Mouse (Mus musculus): ENCODE data around the gene Dars2. TPM values are rescaled to one million over a fixed set of nuclear protein-coding genes. Genes with fewer than 3 reads are reported as not detected.
A peak's percentile ranks its signal among the peaks of the same experiment; 100 is the strongest.

The Dars2 gene
- total and polyA plus RNA-seq, 3 experiments, result 13.7 to 25.4 (median 23.0) TPM

DNA sequence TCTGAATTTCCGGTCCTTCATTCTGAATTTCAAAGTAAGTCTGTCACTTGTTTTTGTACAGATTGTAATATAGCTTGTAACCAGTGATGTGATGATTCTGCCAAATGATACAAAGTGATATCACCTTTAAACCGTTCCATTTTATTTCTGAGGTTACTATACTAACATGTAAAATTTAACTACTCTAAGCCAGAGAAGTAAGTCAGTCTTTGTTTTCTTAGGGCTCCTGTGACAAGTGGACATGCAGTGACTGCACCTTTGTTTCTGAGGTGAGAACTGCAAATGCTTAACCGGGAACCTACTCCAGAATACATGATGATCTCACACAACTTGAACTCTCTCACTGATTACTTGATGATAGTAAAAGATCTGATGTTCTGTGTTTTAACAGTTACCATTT, 32.5 kb downstream of the Dars2 start:
- 45% methylated on average over 3 of the region's 3 CpGs for WGBS
- intact Hi-C loops (cut with DNase I), result loop anchor here (10.0 kb wide), 3 partner anchors 157 to 823 kb away; partner anchors contain the start of gene Cacybp
- no peak for DNase-seq
- Histone ChIP-seq H3K27ac (no peak overlapping the region), H3K79me2 (replicated peaks; ENCODE audit: control insufficient read depth, insufficient read depth, low read length) (0 out of 2 replicates have a peak, but pooled peaks cover 2% of the 10 kb centered on the region), H3K4me1 (ENCODE audit: control insufficient read depth, insufficient read depth, low read length) (peaks cover 8% of the 10 kb centered on the region), H3K27me3 (ENCODE audit: control insufficient read depth, insufficient read depth, low read length) (no peaks in the 10 kb centered on the region), H3K36me3 (ENCODE audit: control insufficient read depth, insufficient read depth, low read length) (peaks cover 29% of the 10 kb centered on the region), H3K9ac (ENCODE audit: low read depth, low read length) (no peak overlapping the region), H3K4me3 (no peak overlapping the region)
- no peak for TF ChIP-seq POLR2A (IDR thresholded peaks at IDR 0.05; ENCODE audit: insufficient read depth, low read depth, low read length)

DNA sequence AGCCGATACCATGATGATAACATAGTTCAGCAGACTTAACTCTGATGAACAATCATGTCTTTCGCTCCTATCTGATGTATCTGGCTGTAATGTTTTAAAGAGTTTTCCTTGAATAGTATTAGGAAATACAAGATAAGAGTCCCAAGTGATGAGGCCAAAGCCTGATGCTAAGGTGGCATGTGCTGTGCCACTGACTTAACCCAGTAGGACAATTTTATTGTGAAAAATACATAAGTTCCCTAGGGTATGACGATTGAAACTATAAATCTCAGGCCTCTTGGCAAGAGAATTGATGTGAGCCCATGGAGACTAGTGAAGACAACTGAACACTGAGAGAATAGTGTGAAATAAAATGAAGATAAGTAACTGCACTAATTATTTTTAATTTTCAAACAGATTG, 32.9 kb downstream of the Dars2 start:
- no peak for TF ChIP-seq CTCF (IDR thresholded peaks at IDR 0.05)
- TF ChIP-seq EP300 (IDR thresholded peaks at IDR 0.05; ENCODE audit: insufficient read depth, low read depth, low read length), result no peak
- intact Hi-C loops (cut with DNase I), result loop anchor here (10.0 kb wide), 3 partner anchors 157 to 823 kb away; partner anchors contain the start of gene Cacybp
- DNase-seq, result no peak
- no peak overlapping the region for H3K4me3 ChIP-seq
- 33% methylated on average over 3 of the region's 3 CpGs for WGBS
- H3K27me3 ChIP-seq (ENCODE audit: control insufficient read depth, insufficient read depth, low read length), result no peaks in the 10 kb centered on the region
- 0 out of 2 replicates have a peak, but pooled peaks cover 2% of the 10 kb centered on the region for H3K79me2 ChIP-seq (replicated peaks; ENCODE audit: control insufficient read depth, insufficient read depth, low read length)
- H3K27ac ChIP-seq, result no peak overlapping the region
- H3K36me3 ChIP-seq (ENCODE audit: control insufficient read depth, insufficient read depth, low read length), result peaks cover 29% of the 10 kb centered on the region
- H3K4me1 ChIP-seq (ENCODE audit: control insufficient read depth, insufficient read depth, low read length), result peaks cover 8% of the 10 kb centered on the region
- H3K9ac ChIP-seq (ENCODE audit: low read depth, low read length), result no peak overlapping the region

DNA sequence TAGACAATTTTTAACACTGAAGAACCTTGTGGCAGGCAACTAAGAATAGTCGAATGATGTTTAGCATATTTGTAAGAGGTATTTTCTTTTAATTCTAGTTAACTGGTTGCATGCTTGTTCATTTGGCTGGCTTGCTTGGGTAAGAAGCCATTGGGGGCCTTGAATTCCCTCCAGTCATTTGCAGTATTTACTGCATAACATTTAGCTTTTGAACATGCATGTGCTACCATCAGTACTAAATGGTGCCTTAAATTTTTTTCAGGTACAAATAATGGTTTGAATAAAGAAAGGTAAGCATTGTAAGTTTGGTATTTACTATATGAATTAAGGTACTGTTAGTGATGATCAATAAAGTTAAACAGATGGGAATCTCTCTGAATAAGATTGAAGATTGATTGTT, 33.4 kb downstream of the Dars2 start:
- Histone ChIP-seq H3K79me2 (replicated peaks; ENCODE audit: control insufficient read depth, insufficient read depth, low read length) (0 out of 2 replicates have a peak, but pooled peaks cover 2% of the 10 kb centered on the region), H3K36me3 (ENCODE audit: control insufficient read depth, insufficient read depth, low read length) (peaks cover 29% of the 10 kb centered on the region), H3K9ac (ENCODE audit: low read depth, low read length) (no peak overlapping the region), H3K27me3 (ENCODE audit: control insufficient read depth, insufficient read depth, low read length) (no peaks in the 10 kb centered on the region), H3K4me3 (peak overlapping the region; percentile 74), H3K4me1 (ENCODE audit: control insufficient read depth, insufficient read depth, low read length) (peaks cover 8% of the 10 kb centered on the region), H3K27ac (no peak overlapping the region)
- no peak for TF ChIP-seq CTCF (IDR thresholded peaks at IDR 0.05)
- TF ChIP-seq EP300 (IDR thresholded peaks at IDR 0.05; ENCODE audit: insufficient read depth, low read depth, low read length), result no peak
- no peak for TF ChIP-seq POLR2A (IDR thresholded peaks at IDR 0.05; ENCODE audit: insufficient read depth, low read depth, low read length)
- 7% methylated on average over 1 of the region's 1 CpGs for WGBS
- intact Hi-C loops (cut with DNase I), result loop anchor here (10.0 kb wide), 3 partner anchors 158 to 822 kb away; partner anchors contain the start of gene Cacybp
- no peak for DNase-seq

DNA sequence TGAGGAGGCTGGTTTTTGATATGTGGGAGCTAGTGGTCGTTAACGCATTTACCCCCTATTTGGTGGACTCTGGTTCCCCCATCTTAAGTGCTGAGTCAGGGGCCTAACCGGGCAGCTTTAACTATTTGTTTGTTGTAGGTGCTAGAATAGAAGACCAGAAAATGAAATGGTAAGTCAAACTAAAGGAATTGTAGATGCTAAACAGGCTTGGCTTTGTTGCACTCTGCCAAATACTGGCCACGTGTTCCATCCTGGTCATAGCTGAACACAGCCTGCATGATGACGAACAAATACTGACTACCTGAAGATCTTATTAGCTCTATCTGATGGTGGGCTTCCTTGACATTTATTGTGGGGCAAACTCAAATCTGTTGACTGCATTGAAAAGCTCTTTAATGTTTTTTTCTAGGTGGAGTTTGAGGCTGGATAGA, 34.0 kb downstream of the Dars2 start:
- 0 out of 2 replicates have a peak, but pooled peaks cover 2% of the 10 kb centered on the region for H3K79me2 ChIP-seq (replicated peaks; ENCODE audit: control insufficient read depth, insufficient read depth, low read length)
- H3K27me3 ChIP-seq (ENCODE audit: control insufficient read depth, insufficient read depth, low read length), result no peaks in the 10 kb centered on the region
- DNase-seq, result no peak
- peak overlapping the region; percentile 85 for H3K9ac ChIP-seq (ENCODE audit: low read depth, low read length)
- H3K27ac ChIP-seq, result peak overlapping the region; percentile 97; the same call in 1 of the 2 replicates
- peaks cover 8% of the 10 kb centered on the region for H3K4me1 ChIP-seq (ENCODE audit: control insufficient read depth, insufficient read depth, low read length)
- WGBS, result 2% methylated on average over 5 of the region's 5 CpGs
- peaks cover 29% of the 10 kb centered on the region for H3K36me3 ChIP-seq (ENCODE audit: control insufficient read depth, insufficient read depth, low read length)
- peak overlapping the region; percentile 74 for H3K4me3 ChIP-seq
- intact Hi-C loops (cut with DNase I), result loop anchor here (10.0 kb wide), 3 partner anchors 158 to 822 kb away; partner anchors contain the start of gene Cacybp
- TF ChIP-seq CTCF (IDR thresholded peaks at IDR 0.05), result no peak
- TF ChIP-seq POLR2A (IDR thresholded peaks at IDR 0.05; ENCODE audit: insufficient read depth, low read depth, low read length), result no peak
- TF ChIP-seq EP300 (IDR thresholded peaks at IDR 0.05; ENCODE audit: insufficient read depth, low read depth, low read length), result no peak

DNA sequence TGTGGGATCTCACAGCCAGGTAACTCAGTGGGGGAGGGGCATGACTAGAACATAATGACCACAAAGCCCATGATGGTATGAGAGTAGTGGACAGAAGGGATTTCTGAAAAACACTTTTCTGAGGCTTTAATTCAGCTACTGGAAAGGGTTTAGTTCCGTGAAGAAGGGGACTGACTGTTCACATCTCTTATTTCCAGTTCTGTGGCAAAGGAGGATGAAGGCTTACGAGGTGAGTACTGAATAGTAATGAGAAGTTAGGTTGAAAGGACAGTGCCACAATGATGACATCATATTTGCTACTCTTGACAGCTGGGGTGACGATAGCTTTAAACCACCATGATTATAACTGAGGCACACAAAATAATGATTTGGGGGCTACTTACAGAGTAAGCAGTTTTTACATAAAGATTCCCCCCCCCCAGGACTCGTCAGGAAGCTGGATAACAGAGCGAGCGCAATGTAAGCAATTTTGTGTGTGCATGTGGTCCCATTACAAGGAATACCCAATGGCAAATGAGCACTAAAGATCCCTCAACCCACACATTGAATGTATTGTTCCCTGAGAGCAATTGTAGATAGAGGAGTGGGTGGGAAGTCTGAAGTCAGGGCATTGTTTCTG, 34.6 kb downstream of the Dars2 start:
- peak overlapping the region; percentile 74 for H3K4me3 ChIP-seq
- 7% methylated on average over 6 of the region's 6 CpGs for WGBS
- intact Hi-C loops (cut with DNase I), result loop anchor here (2.0 to 10.0 kb wide), 4 partner anchors 35 to 821 kb away; partner anchors contain the start of genes Cacybp, Cenpl and Dars2
- TF ChIP-seq POLR2A (IDR thresholded peaks at IDR 0.05; ENCODE audit: insufficient read depth, low read depth, low read length) (peak; percentile 14; the same call in 1 of the 2 replicates), CTCF (IDR thresholded peaks at IDR 0.05) (no peak), EP300 (IDR thresholded peaks at IDR 0.05; ENCODE audit: insufficient read depth, low read depth, low read length) (no peak)
- peaks cover 29% of the 10 kb centered on the region for H3K36me3 ChIP-seq (ENCODE audit: control insufficient read depth, insufficient read depth, low read length)
- H3K27me3 ChIP-seq (ENCODE audit: control insufficient read depth, insufficient read depth, low read length), result no peaks in the 10 kb centered on the region
- peak overlapping the region; percentile 85 for H3K9ac ChIP-seq (ENCODE audit: low read depth, low read length)
- H3K27ac ChIP-seq, result peak overlapping the region; percentile 97
- peaks cover 8% of the 10 kb centered on the region for H3K4me1 ChIP-seq (ENCODE audit: control insufficient read depth, insufficient read depth, low read length)
- DNase-seq, result no peak
- H3K79me2 ChIP-seq (replicated peaks; ENCODE audit: control insufficient read depth, insufficient read depth, low read length), result 0 out of 2 replicates have a peak, but pooled peaks cover 2% of the 10 kb centered on the region

DNA sequence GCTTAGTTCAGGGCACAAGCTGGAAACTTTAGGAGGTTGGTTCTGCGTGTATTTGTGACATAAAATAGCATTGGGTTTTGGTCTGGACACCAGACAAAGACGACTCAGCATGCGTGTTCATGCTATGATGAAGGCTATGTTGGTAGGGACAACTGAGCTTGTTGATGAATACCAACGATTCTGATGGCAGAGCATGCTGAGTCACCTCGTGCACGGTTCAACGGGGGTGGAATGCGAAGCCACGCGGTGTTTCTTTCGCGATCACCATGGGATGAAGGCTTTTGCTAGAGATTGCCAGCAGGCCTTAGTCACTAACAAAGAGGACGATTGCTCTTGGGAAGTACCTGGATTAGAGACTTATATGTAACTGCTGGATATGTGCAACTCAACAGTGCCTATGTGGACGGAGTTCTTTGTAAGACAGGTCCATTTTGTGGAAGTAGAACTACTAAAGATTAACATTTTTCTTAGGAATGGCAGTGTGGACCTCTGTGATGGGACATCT, 35.1 kb downstream of the Dars2 start:
- peak overlapping the region; percentile 97 for H3K27ac ChIP-seq
- peak overlapping the region; percentile 85 for H3K9ac ChIP-seq (ENCODE audit: low read depth, low read length)
- H3K79me2 ChIP-seq (replicated peaks; ENCODE audit: control insufficient read depth, insufficient read depth, low read length), result 0 out of 2 replicates have a peak, but pooled peaks cover 2% of the 10 kb centered on the region
- peaks cover 29% of the 10 kb centered on the region for H3K36me3 ChIP-seq (ENCODE audit: control insufficient read depth, insufficient read depth, low read length)
- no peak for DNase-seq
- under 1% methylated on average over 14 of the region's 14 CpGs for WGBS
- TF ChIP-seq EP300 (IDR thresholded peaks at IDR 0.05; ENCODE audit: insufficient read depth, low read depth, low read length) (no peak), POLR2A (IDR thresholded peaks at IDR 0.05; ENCODE audit: insufficient read depth, low read depth, low read length) (no peak), CTCF (IDR thresholded peaks at IDR 0.05) (no peak)
- peak overlapping the region; percentile 74 for H3K4me3 ChIP-seq
- H3K27me3 ChIP-seq (ENCODE audit: control insufficient read depth, insufficient read depth, low read length), result no peaks in the 10 kb centered on the region
- H3K4me1 ChIP-seq (ENCODE audit: control insufficient read depth, insufficient read depth, low read length), result peaks cover 8% of the 10 kb centered on the region
- intact Hi-C loops (cut with DNase I), result loop anchor here (2.0 to 10.0 kb wide), 4 partner anchors 35 to 821 kb away; partner anchors contain the start of genes Cacybp, Cenpl and Dars2
